Mouse (Mus musculus): ENCODE data around the gene Exosc10.

DNA sequence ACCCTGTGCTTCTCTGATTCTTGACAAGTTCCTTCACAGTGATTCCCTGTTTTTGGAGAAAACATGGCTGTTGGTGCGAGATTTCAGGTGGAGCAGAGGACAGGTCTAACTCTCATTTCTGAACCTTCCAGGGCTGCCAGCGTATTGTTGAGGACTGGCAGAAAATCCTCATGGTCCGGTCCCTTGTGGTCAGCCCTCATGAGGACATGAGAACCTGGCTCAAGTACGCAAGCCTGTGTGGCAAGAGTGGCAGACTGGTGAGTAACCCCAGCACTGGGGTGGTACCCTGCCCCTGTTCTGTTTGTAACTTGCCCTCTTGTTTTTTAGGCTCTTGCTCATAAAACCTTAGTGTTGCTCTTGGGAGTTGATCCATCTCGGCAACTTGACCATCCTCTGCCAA lies 27.9 kb upstream of the Exosc10 start:
- TF ChIP-seq FLI1 (IDR thresholded peaks at IDR 0.05; ENCODE audit: low read length), result no peak
- no peak for TF ChIP-seq GATA1 (IDR thresholded peaks at IDR 0.05; ENCODE audit: borderline replicate concordance, low read length)
